Mouse (Mus musculus) small intestine, adult 2 months (tissue): Measurements from ENCODE around the gene Kansl2.

Experiments
- CTCF ChIP-seq: fragments of 200-500 bp; IDR thresholded peaks from 2 replicates; pipeline ENCODE4 v1.5.1; 2012; ENCODE audit warnings: low read depth, mild to moderate bottlenecking, control low read depth, inconsistent platforms, low read length, moderate library complexity, mixed read lengths; ENCODE audit not compliant: insufficient replicate concordance, insufficient read length; ENCODE audit errors: extremely low read depth
- POLR2A ChIP-seq: fragments of 200-500 bp; IDR thresholded peaks from 2 replicates; pipeline ENCODE4 v1.6.1; 2012; ENCODE audit warnings: low read depth, mild to moderate bottlenecking, control low read depth, inconsistent platforms, low read length, moderate library complexity

DNA sequence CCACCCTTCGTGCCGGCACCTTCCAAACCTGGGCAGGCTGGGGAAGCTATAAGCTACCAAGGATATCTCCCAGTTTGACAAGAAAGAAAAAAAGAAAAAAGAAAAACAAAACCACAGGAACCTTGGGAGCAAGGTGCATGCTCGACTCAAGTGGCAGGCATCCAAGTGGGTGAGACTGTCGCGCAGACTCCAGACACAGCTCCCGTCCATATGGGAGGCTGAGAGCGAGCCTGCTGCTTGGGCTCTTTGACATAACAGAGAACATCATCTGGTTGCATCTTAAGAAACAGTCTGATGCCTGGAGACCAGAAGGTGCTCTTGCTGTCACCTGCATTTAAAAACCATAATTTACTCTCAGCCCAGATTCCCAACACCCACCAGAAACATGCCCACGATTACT lies 48.3 kb upstream of the Kansl2 start:
- no peak for TF ChIP-seq CTCF
- TF ChIP-seq POLR2A: no peak
